8 mouse cellular contexts compared by ENCODE assay signal in genomic region chr4:117323515-117324344, GRCm38 (mm10).
DNase-seq lines count a peak whose midpoint lies in the region; ATAC-seq lines count a peak whose summit lies in the region.

No protein-coding gene starts in this region.

- ATAC-seq in embryonic facial prominence, embryonic 14.5 days (ENCODE audit: low read depth): peak; percentile 33; the same call in 1 of the 2 replicates

- H3K9ac ChIP-seq in embryonic facial prominence, embryonic 14.5 days (ENCODE audit: low read depth, low read length): no peak overlapping the region

- DNase-seq in adrenal gland, adult (ENCODE audit: inconsistent age in 2 of 2, low spot score in 1 of 2): peak; percentile 52 to 86
- no peak for DNase-seq in adrenal gland, adult 8-10 months
- DNase-seq in adrenal gland, adult 2 months: peak; percentile 61
- peak; percentile 47 for DNase-seq in embryonic facial prominence, embryonic 14.5 days (ENCODE audit: low spot score)
- peak; percentile 76 for DNase-seq in heart, postnatal 4 days
- peak; percentile 18 to 49 for DNase-seq in layer of hippocampus, adult 8-10 months (ENCODE audit: low spot score in 2 of 2)
- peak; percentile 46 for DNase-seq in lung, postnatal 25 days (ENCODE audit: low spot score)
- peak; percentile 11 for DNase-seq in skeletal muscle tissue, adult 2 months (ENCODE audit: low read depth, low spot score)

- no peaks in the 10 kb centered on the region for H3K4me1 ChIP-seq in embryonic facial prominence, embryonic 14.5 days (ENCODE audit: control insufficient read depth, insufficient read depth, low read length)

- 15% methylated on average over 14 of the region's 14 CpGs for WGBS in embryonic facial prominence, embryonic 14.5 days

- no peak overlapping the region for H3K27ac ChIP-seq in embryonic facial prominence, embryonic 14.5 days (replicated peaks; ENCODE audit: low read depth, low read length)

- H3K9me3 ChIP-seq in embryonic facial prominence, embryonic 14.5 days (ENCODE audit: control insufficient read depth, low read length): no peaks in the 10 kb centered on the region

- H3K36me3 ChIP-seq in embryonic facial prominence, embryonic 14.5 days (ENCODE audit: control insufficient read depth, insufficient read depth, low read length): no peaks in the 10 kb centered on the region

- H3K27me3 ChIP-seq in embryonic facial prominence, embryonic 14.5 days (replicated peaks; ENCODE audit: control insufficient read depth, insufficient read depth, low read length): peaks cover 13% of the 10 kb centered on the region

- H3K4me2 ChIP-seq in embryonic facial prominence, embryonic 14.5 days (ENCODE audit: low read depth, low read length): no peak overlapping the region

- no peak overlapping the region for H3K4me3 ChIP-seq in embryonic facial prominence, embryonic 14.5 days (ENCODE audit: low read depth, low read length)
